Mouse (Mus musculus): ENCODE measurements around the gene Grpel1. TPM values are rescaled to one million over a fixed set of nuclear protein-coding genes. Genes with fewer than 3 reads are reported as not detected.

The Grpel1 gene
- polyA plus RNA-seq (2017; shearing (Covaris generic)): 41.7 TPM

GRCm38 (mm10) chr5:36464709-36465661 is at the start of gene Grpel1:
Gene Grpel1, plus strand, starts transcription at chr5:36464998.

DNA sequence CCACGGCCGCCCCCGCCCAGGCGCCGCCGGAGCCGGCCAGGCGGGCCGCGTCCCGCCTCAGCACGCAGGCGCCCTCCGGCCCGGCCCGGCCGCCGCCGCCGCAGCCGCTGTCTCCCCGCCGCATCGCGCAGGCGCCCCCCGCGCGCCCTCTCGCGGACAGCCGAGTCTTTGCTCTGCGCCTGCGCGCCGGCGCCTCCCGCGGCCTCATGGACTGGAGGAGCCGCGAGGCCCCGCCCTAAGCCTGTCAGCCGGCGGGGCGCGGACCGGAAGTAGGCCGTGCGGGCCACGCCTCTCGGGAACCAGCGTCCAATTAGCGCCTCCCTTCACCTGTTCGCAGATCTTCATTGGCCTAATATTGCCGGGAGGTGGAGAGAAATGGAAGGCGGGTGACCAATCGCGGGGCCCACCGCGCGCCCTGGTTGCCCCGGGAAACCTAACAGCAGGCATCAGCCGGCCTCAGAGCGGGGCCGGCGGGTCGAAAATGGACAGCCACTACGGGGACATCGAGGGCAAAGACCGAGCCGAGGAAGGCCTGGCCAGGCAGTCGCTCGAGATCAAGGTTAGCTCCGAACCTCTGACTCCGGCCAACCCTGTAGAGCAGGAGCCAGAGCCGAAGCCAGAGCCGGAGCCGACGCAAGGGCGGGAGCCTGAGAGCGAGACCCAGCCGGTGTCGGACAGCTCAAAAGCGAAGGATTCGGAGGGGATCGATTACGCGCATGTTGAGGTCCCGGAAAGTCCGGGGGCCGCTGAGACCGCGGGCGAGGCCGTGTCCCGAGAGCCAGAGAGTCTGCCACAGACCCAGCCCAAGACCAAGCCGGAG is 19.6 kb downstream of the Grpel1 start, which contains the start of the genes Tada2b and Ccdc96:
Tada2b (minus strand) TSS at position 115 of the 820 bp plus-strand sequence.
Ccdc96 (plus strand) TSS at position 418 of the 820 bp plus-strand sequence.

Other genes starting within 250 kb of the Grpel1 start
- 5.7 TPM for gene Sorcs2, start 66.9 kb upstream of the Grpel1 start, polyA plus RNA-seq (2017; shearing (Covaris generic))
- gene Tada2b, start 19.3 kb downstream of the Grpel1 start, polyA plus RNA-seq (2017; shearing (Covaris generic)): 1.6 TPM
- not detected for gene Ccdc96, start 19.6 kb downstream of the Grpel1 start, polyA plus RNA-seq (2017; shearing (Covaris generic))
- gene Tbc1d14, start 128.3 kb downstream of the Grpel1 start, polyA plus RNA-seq (2017; shearing (Covaris generic)): 110 TPM
- gene D5Ertd579e, start 231.0 kb downstream of the Grpel1 start, polyA plus RNA-seq (2017; shearing (Covaris generic)): 36.7 TPM